Mouse (Mus musculus): Measurements from ENCODE around the gene Parp3.

The Parp3 gene

DNA sequence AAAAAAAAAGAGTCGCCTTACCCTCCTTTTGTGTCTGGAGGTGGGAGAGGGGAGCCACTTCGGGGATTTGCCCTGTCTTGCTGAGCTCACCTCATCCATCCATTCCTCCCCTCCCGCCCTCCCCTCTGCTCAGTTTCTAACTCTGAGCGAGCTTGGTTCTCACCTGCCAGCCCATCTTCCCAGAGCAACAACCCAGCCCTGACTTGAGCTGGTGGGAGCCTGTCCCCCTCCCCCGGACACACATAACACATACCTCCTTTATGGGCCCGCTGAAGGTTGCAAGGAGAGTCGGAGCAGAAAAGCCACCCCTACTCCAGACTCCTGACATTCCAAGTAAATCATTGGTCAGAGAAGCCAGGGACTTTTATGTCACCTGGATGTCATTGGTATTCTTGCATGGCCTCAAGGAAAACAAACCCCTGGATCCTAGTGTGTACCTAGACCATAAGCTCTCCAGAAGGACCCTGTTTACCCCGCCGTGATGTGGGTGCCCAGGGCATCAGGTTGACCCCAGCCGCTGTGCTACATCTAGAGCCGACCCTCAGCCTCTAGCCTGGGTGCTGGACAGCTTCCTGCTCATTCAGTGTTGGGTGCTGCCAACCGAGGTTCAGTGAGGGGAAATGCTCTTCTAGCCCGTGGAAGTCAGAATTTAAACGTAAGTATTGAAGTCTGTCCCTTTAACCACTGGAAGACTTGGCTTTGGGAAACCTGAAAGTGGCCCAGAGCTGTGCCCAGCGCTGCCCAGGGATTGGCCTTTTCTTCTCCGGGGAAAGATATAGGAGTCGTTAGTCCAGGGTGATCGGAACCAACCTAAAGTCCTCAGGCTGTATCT, 55.5 kb downstream of the Parp3 start:
- no peak for DNase-seq

DNA sequence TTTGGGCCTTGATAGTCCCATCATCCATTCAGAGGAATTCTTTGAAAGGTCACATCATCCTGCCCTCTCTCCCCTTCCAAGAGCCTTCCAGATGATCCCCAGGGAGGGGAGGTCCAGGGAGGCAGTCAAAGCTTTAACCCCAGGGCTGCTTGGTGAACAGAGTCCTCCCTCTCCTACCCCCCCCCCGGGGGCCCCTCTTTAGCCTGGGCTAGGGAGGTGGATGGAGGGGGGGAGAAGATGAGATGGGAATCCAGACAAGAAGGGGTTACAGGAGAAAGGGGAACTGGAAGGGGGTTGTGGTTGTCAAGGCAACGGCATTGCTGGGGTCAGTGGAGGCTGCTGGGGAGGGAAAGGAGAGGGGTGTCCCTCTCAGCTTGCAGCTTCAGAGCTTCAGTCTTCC, 56.1 kb downstream of the Parp3 start:
- DNase-seq, result no peak

All from lung, postnatal 36 days (tissue).